In genomic region chr1:152576614-152577144, GRCm38 (mm10) we compare ENCODE assay signal across 12 mouse cellular contexts.
DNase-seq lines count a peak whose midpoint lies in the region; ATAC-seq and TF ChIP-seq lines count a peak whose summit lies in the region.
"Had no signal": no experiment of that assay in that cellular context is flagged by ENCODE, and none has a peak within 500 bp of the region (broad histone marks: within the 10 kb centered on the region; RNA-seq: fewer than 3 reads in every experiment).

No protein-coding gene starts in this region.

- no peaks in the 10 kb centered on the region; the same call in 1 of the 2 replicates for H3K36me3 ChIP-seq in kidney, adult 2 months (ENCODE audit: control insufficient read depth, insufficient read depth, low read length)
- no peaks in the 10 kb centered on the region for H3K36me3 ChIP-seq in midbrain, postnatal 0 days (ENCODE audit: insufficient read depth, low read length)

- no peaks in the 10 kb centered on the region for H3K27me3 ChIP-seq in kidney, adult 2 months (replicated peaks; ENCODE audit: control insufficient read depth, insufficient read depth, low read length)
- H3K27me3 ChIP-seq in midbrain, postnatal 0 days (ENCODE audit: insufficient read depth, low read length): no peaks in the 10 kb centered on the region
- H3K27me3 ChIP-seq: heart, embryonic 13.5 days; Patski had no signal

- peak overlapping the region; percentile 82 for H3K27ac ChIP-seq in kidney, adult 2 months (ENCODE audit: insufficient read depth, low read depth, low read length)
- H3K27ac ChIP-seq in midbrain, postnatal 0 days (ENCODE audit: low read depth, low read length): 0 out of 2 replicates have a peak overlapping the region, but pooled peaks have one; percentile 7
- H3K27ac ChIP-seq: heart, embryonic 13.5 days had no signal

- H3K4me1 ChIP-seq in lung, adult 2 months (ENCODE audit: control insufficient read depth, insufficient read depth, low read length): peaks cover 36% of the 10 kb centered on the region
- H3K4me1 ChIP-seq in kidney, adult 2 months (ENCODE audit: control insufficient read depth, insufficient read depth, low read length): peaks cover 54% of the 10 kb centered on the region
- peaks cover 7% of the 10 kb centered on the region; the same call in 1 of the 2 replicates for H3K4me1 ChIP-seq in midbrain, postnatal 0 days (ENCODE audit: insufficient read depth, low read length)

- TF ChIP-seq POLR2A in lung, adult 2 months (IDR thresholded peaks at IDR 0.05; ENCODE audit: borderline replicate concordance, extremely low read depth, low read depth, low read length): no peak
- no peak for TF ChIP-seq POLR2A in kidney, adult 2 months (IDR thresholded peaks at IDR 0.05; ENCODE audit: low read depth, low read length)

- 34% methylated on average over 7 of the region's 7 CpGs for whole genome bisulfite sequencing in lung, adult 2 months
- 25% methylated on average over 7 of the region's 7 CpGs for WGBS in kidney, adult 2 months
- 23% methylated on average over 7 of the region's 7 CpGs for WGBS in midbrain, postnatal 0 days

- H3K4me2 ChIP-seq in midbrain, postnatal 0 days (ENCODE audit: low read depth, low read length, poor library complexity, severe bottlenecking): no peak overlapping the region
- H3K4me2 ChIP-seq: heart, embryonic 13.5 days; lung, embryonic 14.5 days had no signal

- no peak overlapping the region for H3K4me3 ChIP-seq in lung, adult 2 months (replicated peaks; ENCODE audit: extremely low read depth, low read depth, low read length)
- H3K4me3 ChIP-seq in kidney, adult 2 months (ENCODE audit: insufficient read depth, low read depth, low read length): no peak overlapping the region
- H3K4me3 ChIP-seq in midbrain, postnatal 0 days (ENCODE audit: low read depth, low read length): no peak overlapping the region
- H3K4me3 ChIP-seq: erythroblast, embryonic 14.5 days; heart, embryonic 13.5 days had no signal

- no peaks in the 10 kb centered on the region for H3K9me3 ChIP-seq in midbrain, postnatal 0 days (ENCODE audit: low read length)
- H3K9me3 ChIP-seq: heart, embryonic 13.5 days had no signal

- no peak overlapping the region for H3K9ac ChIP-seq in midbrain, postnatal 0 days (replicated peaks; ENCODE audit: low read length, poor library complexity, severe bottlenecking)
- H3K9ac ChIP-seq: lung, embryonic 14.5 days had no signal

- TF ChIP-seq CTCF in lung, adult 2 months (IDR thresholded peaks at IDR 0.05; ENCODE audit: insufficient read depth, low read length): no peak
- no peak for TF ChIP-seq CTCF in kidney, adult 2 months (conservative IDR thresholded peaks at IDR 0.05; ENCODE audit: insufficient read depth, insufficient read length, low read depth, low read length)
- TF ChIP-seq CTCF in midbrain, postnatal 0 days (IDR thresholded peaks at IDR 0.05): no peak

- ATAC-seq in midbrain, postnatal 0 days (ENCODE audit: low FRiP score): peak; percentile 60
- ATAC-seq: Patski had no signal

- peak; percentile 33 for DNase-seq in cerebellum, adult 11-12 months
- DNase-seq in cerebellum, postnatal 25 days: no peak
- peak; percentile 59 for DNase-seq in lung, postnatal 10 days
- DNase-seq in lung, adult 2 months: no peak
- DNase-seq in kidney, adult 2 months: peak; percentile 93
- DNase-seq in midbrain, postnatal 0 days (ENCODE audit: low spot score): peak; percentile 68
- DNase-seq in spleen, postnatal 4 days (ENCODE audit: low spot score in 2 of 2): no peak
- DNase-seq in urinary bladder, postnatal 36 days (ENCODE audit: low spot score in 2 of 2): no peak
- DNase-seq: lung, embryonic 14.5 days had no signal

Comparison
In these comparisons a context has a peak if more than half of its experiments do, and no peak if none do; other contexts are left out.
1. DNase-seq: peak in cerebellum, adult 11-12 months (single experiment), lung, postnatal 10 days (single experiment), kidney, adult 2 months (single experiment) and midbrain, postnatal 0 days (single experiment); none in cerebellum, postnatal 25 days (0 of 2), lung, adult 2 months (single experiment), spleen, postnatal 4 days (0 of 2) and urinary bladder, postnatal 36 days (0 of 2).